Mouse (Mus musculus): Measurements from ENCODE around the gene Alg9.

Alg9 gene

GRCm38 (mm10) chr9:50774991-50775612 is at the start of gene Alg9, which contains the start of gene 1110032A03Rik:
Gene Alg9, plus strand, starts transcription at chr9:50775019.
Gene 1110032A03Rik, minus strand, starts transcription at chr9:50775520.
- DNase-seq, result peak; percentile 89

- DNase-seq, result peak; percentile 74
Observed at GRCm38 (mm10) chr9:50725921-50726590, 48.8 kb upstream of the Alg9 start.

GRCm38 (mm10) chr9:50727171-50727924 is 47.5 kb upstream of the Alg9 start:
- DNase-seq, result peak; percentile 71

- DNase-seq, result peak; percentile 82
Observed at GRCm38 (mm10) chr9:50727925-50728651, 46.7 kb upstream of the Alg9 start.

GRCm38 (mm10) chr9:50729600-50729999 is 45.2 kb upstream of the Alg9 start:
- DNase-seq, result no peak

GRCm38 (mm10) chr9:50732560-50732959 is 42.3 kb upstream of the Alg9 start:
- DNase-seq, result no peak

- peak; percentile 85 for DNase-seq
Observed at GRCm38 (mm10) chr9:50734989-50735388, 39.8 kb upstream of the Alg9 start.

GRCm38 (mm10) chr9:50738914-50739870 is 35.6 kb upstream of the Alg9 start, which contains the start of gene Dixdc1:
Gene Dixdc1, minus strand, starts transcription at chr9:50739517.
- peak; percentile 84 for DNase-seq

- no peak for DNase-seq
Observed at GRCm38 (mm10) chr9:50740867-50741784, 33.7 kb upstream of the Alg9 start.

GRCm38 (mm10) chr9:50742261-50742660 is 32.6 kb upstream of the Alg9 start:
- no peak for DNase-seq

- no peak for DNase-seq
Observed at GRCm38 (mm10) chr9:50742744-50743143, 32.1 kb upstream of the Alg9 start.

GRCm38 (mm10) chr9:50745806-50746205 is 29.0 kb upstream of the Alg9 start:
- DNase-seq, result no peak

- DNase-seq, result peak; percentile 52
Observed at GRCm38 (mm10) chr9:50746214-50746677, 28.6 kb upstream of the Alg9 start, which contains the start of gene 2310030G06Rik. Gene 2310030G06Rik, minus strand, starts transcription at chr9:50746536.

GRCm38 (mm10) chr9:50750706-50751105 is 24.1 kb upstream of the Alg9 start:
- DNase-seq, result no peak

- no peak for DNase-seq
Observed at GRCm38 (mm10) chr9:50751323-50751722, 23.5 kb upstream of the Alg9 start, which contains the start of gene Cryab. Gene Cryab, plus strand, starts transcription at chr9:50751325.

- DNase-seq, result no peak
Observed at GRCm38 (mm10) chr9:50752054-50752602, 22.7 kb upstream of the Alg9 start, which contains the start of gene Hspb2. Gene Hspb2, minus strand, starts transcription at chr9:50752354.

GRCm38 (mm10) chr9:50752784-50753615 is 21.8 kb upstream of the Alg9 start:
- peak; percentile 80 for DNase-seq

- no peak for DNase-seq
Observed at GRCm38 (mm10) chr9:50753947-50754346, 20.9 kb upstream of the Alg9 start.

- DNase-seq, result no peak
Observed at GRCm38 (mm10) chr9:50756711-50757110, 18.1 kb upstream of the Alg9 start.
